Mouse (Mus musculus) C2C12 (cell line): ENCODE measurements at regions not wholly inside any gene's neighbourhood (a gene's known extent, or its start where the extent isn't known, plus 50 kb on each side); places are given as distances from the start of the nearest gene placed in this dataset.
"Not testable (repeated sequence)": the region's sequence is repeated elsewhere in the genome, so short reads cannot be mapped to it uniquely, and the experiment has no call there.

Source experiments
- H3K27me3 ChIP-seq: one replicate; pipeline ENCODE4 v1.6.1; 2011; ENCODE audit not compliant: control insufficient read depth, insufficient read depth, insufficient read length
- H3K36me3 ChIP-seq: one replicate; pipeline ENCODE4 v1.6.1; 2011; ENCODE audit not compliant: control insufficient read depth, insufficient read depth
- H3K4me3 ChIP-seq: one replicate; pipeline ENCODE4 v1.5.1; 2011; ENCODE audit warnings: mild to moderate bottlenecking, control low read depth; ENCODE audit not compliant: poor library complexity, insufficient read depth, severe bottlenecking
- H3K79me2 ChIP-seq: one replicate; pipeline ENCODE4 v1.6.1; 2011; ENCODE audit not compliant: control insufficient read depth, insufficient read depth
- H3K79me3 ChIP-seq: one replicate; pipeline ENCODE4 v1.6.1; 2011; ENCODE audit warnings: low read depth, control low read depth
- H3ac ChIP-seq: one replicate; pipeline ENCODE3; 2011; ENCODE audit warnings: low read depth; ENCODE audit not compliant: control insufficient read depth, insufficient read length
- CEBPB ChIP-seq: IDR thresholded peaks from one replicate; pipeline ENCODE4 v1.6.1; 2011; ENCODE audit warnings: low read depth, mild to moderate bottlenecking, control low read depth, moderate library complexity
- CTCF ChIP-seq: IDR thresholded peaks from one replicate; pipeline ENCODE4 v1.5.1; 2011; ENCODE audit not compliant: control insufficient read depth, insufficient read depth, insufficient read length
- FOSL1 ChIP-seq: IDR thresholded peaks from one replicate; pipeline ENCODE4 v1.8.0; 2011; ENCODE audit warnings: mild to moderate bottlenecking, low read length; ENCODE audit not compliant: poor library complexity, insufficient read depth, severe bottlenecking
- MAX ChIP-seq: IDR thresholded peaks from one replicate; pipeline ENCODE4 v1.6.1; 2011; ENCODE audit warnings: mild to moderate bottlenecking, control low read depth
- MYOD1 ChIP-seq: IDR thresholded peaks from one replicate; pipeline ENCODE4 v1.6.1; 2011; ENCODE audit warnings: low read depth; ENCODE audit not compliant: control insufficient read depth, insufficient read length
- MYOG ChIP-seq: IDR thresholded peaks from one replicate; pipeline ENCODE4 v1.6.1; 2011; ENCODE audit not compliant: control insufficient read depth, insufficient read length; ENCODE audit errors: extremely low read depth
- USF1 ChIP-seq: IDR thresholded peaks from one replicate; pipeline ENCODE4 v1.6.1; 2011; ENCODE audit warnings: low read depth, mild to moderate bottlenecking, control low read depth, moderate library complexity

GRCm38 (mm10) chr5:148789147-148789566 lies 140.0 kb downstream of the Katnal1 start:
- no peaks in the 10 kb centered on the region for H3K27me3 ChIP-seq
- no peak overlapping the region for H3ac ChIP-seq
- no peaks in the 10 kb centered on the region for H3K79me2 ChIP-seq
- TF ChIP-seq MYOD1 (no peak), CTCF (no peak), FOSL1 (no peak), MAX (no peak), CEBPB (no peak), USF1 (no peak), MYOG (no peak)
- H3K36me3 ChIP-seq = no peaks in the 10 kb centered on the region
- H3K79me3 ChIP-seq = no peaks in the 10 kb centered on the region
- no peak overlapping the region for H3K4me3 ChIP-seq

DNA sequence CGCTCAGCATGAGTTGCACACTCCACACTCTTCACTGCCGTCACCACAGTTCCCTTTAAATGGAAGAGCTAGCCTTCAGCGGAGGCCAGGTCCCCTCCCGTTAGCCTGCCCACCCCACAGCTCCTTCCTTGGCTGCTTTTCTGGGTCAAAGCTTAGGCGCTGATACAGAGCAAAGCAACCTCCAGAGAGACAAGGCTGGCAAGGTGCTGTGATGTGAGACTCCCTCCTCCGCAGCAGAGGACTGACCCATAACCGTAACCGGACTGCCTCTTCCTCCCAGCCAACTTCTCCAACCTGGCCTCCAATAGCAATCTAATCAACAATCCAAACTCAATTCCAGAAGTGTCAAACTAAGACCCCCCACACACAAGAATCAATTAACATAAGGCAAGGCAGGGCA lies 140.4 kb downstream of the Katnal1 start:
- no peak for TF ChIP-seq FOSL1
- TF ChIP-seq MYOG = no peak
- no peak for TF ChIP-seq CTCF
- no peak for TF ChIP-seq MYOD1
- no peak for TF ChIP-seq MAX
- TF ChIP-seq USF1 = no peak
- TF ChIP-seq CEBPB = no peak
- H3ac ChIP-seq = no peak overlapping the region
- H3K4me3 ChIP-seq = no peak overlapping the region
- no peaks in the 10 kb centered on the region for H3K79me3 ChIP-seq
- H3K27me3 ChIP-seq = no peaks in the 10 kb centered on the region
- no peaks in the 10 kb centered on the region for H3K36me3 ChIP-seq
- no peaks in the 10 kb centered on the region for H3K79me2 ChIP-seq

DNA sequence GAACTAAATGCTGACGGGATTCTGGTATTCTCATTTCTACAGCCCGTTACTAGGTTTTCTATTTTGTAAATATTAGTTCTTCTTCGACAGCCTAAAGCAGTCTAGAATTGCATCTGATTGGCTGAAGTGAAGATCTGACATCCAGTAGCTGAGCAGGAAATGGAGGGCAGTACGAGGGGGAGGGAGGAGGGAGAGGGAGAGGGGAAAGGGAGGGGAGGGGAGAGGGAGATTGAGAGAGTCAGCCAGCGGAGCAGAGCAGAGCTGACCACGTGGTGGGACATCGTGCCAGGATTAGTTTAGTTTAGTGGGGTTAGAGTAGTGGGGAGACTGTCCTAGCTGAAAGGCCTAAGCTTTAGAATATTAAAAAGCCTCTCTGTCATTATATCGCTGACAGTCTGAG lies 141.8 kb downstream of the Katnal1 start:
- Histone ChIP-seq H3K4me3 (no peak overlapping the region), H3K27me3 (no peaks in the 10 kb centered on the region), H3ac (no peak overlapping the region), H3K36me3 (no peaks in the 10 kb centered on the region), H3K79me2 (no peaks in the 10 kb centered on the region), H3K79me3 (no peaks in the 10 kb centered on the region)
- TF ChIP-seq FOSL1 = no peak
- no peak for TF ChIP-seq CTCF
- TF ChIP-seq CEBPB = no peak

DNA sequence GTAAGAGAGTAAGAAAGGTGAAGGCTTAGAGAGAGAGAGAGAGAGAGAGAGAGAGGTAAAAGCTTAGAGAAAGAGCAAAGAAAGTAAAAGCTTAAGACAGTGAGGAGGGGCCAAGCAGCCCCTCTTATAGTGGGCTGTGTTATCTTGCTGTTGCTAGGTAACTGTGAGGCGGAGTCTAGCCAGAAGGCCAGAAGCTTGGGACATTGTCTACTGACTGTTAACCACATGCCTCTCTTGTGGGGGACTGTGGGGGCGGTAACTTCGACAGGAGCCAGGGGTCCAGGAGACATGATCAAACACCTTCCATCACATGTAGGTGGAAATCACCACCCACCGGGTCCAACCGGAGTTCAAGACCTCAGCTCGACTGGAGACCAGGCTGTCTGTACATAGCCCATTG lies 148.0 kb downstream of the Katnal1 start:
- H3ac ChIP-seq, H3K4me3 ChIP-seq, H3K79me3 ChIP-seq, H3K36me3 ChIP-seq, H3K27me3 ChIP-seq, H3K79me2 ChIP-seq: not testable (repeated sequence)

DNA sequence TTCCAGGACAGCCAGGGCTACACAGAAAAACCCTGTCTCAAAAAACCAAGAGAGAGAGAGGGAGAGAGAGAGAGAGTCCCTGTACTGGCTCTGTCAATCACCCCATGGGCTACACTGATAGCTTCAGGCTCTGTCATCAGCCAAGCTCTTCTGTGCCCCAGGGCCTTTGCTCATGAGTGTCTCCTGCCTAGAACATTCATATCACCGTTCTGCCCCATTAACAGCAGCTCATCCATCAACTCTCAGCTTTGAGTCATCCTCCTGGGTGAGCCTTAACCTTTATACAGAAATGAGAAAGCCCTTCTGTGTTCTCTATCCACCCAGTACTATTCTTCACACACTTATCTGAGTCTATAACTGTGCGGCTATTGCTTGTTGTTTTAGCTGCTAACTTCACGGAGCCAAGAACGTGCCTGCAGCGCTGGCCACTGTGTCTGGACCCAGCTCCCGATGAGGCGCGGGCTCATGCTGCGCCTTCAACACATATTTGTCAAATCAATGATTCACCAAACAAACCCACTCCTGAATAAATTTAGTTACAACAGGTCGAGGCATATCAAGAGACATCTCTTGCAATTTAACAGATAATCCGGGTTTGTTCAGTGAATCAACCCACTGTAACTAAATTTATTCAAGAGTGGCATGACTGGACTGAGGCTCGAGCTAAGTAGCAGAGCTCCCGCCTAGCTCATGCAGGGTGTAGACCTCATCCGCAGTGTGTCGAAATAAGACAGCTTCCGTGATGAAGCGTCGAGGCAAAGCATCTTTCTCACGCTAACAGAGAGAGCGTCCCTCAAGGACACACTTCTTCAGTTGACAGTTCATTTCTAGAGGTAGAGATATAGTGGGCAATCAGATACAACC lies 152.1 kb downstream of the Katnal1 start:
- no peak for TF ChIP-seq CTCF
- TF ChIP-seq MYOD1 = no peak
- TF ChIP-seq MAX = no peak
- no peak for TF ChIP-seq MYOG
- no peak for TF ChIP-seq USF1
- TF ChIP-seq FOSL1 = no peak
- no peak for TF ChIP-seq CEBPB
- H3K79me2 ChIP-seq = no peaks in the 10 kb centered on the region
- no peak overlapping the region for H3K4me3 ChIP-seq
- H3K27me3 ChIP-seq = no peaks in the 10 kb centered on the region
- H3ac ChIP-seq = no peak overlapping the region
- no peaks in the 10 kb centered on the region for H3K36me3 ChIP-seq
- no peaks in the 10 kb centered on the region for H3K79me3 ChIP-seq

DNA sequence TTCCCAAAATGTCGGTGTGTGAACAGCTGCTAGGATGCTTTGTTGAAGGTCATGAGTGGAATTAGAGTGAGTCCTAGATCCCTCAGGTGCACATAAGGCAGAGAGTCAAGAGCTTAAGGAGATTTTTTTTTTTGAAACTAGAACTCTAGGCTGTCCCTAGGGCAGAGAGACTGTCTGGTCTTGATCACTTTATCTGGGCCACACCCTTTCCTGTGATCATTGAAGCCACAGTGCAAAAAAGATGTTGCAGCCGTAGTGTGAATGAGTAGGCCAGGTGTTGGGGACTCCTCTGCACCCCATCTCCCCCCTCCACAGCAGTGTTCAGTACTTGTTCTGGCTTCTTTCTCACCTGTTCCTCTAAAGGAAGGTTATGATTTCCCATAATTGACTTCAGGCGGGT lies 153.9 kb downstream of the Katnal1 start:
- Histone ChIP-seq H3K4me3 (no peak overlapping the region), H3K79me3 (no peaks in the 10 kb centered on the region), H3K27me3 (no peaks in the 10 kb centered on the region), H3ac (no peak overlapping the region), H3K36me3 (no peaks in the 10 kb centered on the region), H3K79me2 (no peaks in the 10 kb centered on the region)
- no peak for TF ChIP-seq MAX
- no peak for TF ChIP-seq USF1
- TF ChIP-seq CTCF = no peak
